Mouse (Mus musculus): ENCODE data around the gene Slmap. TPM values are rescaled to one million over a fixed set of nuclear protein-coding genes. Genes with fewer than 3 reads are reported as not detected.

Slmap gene
- polyA plus RNA-seq, 1 experiment from 2014 or later = 28.9 TPM

- H3K9ac ChIP-seq (ENCODE audit: low read depth, low read length) = no peak overlapping the region
- WGBS = 74% methylated on average over 4 of the region's 4 CpGs
- ATAC-seq (ENCODE audit: low read depth) (no peak), DNase-seq (ENCODE audit: low spot score) (peak; percentile 8)
- H3K4me1 ChIP-seq (ENCODE audit: control insufficient read depth, insufficient read depth, low read length) = no peaks in the 10 kb centered on the region
- no peak overlapping the region for H3K27ac ChIP-seq (replicated peaks; ENCODE audit: low read depth, low read length)
- H3K27me3 ChIP-seq (replicated peaks; ENCODE audit: control insufficient read depth, insufficient read depth, low read length) = no peaks in the 10 kb centered on the region
- no peak overlapping the region for H3K4me2 ChIP-seq (ENCODE audit: low read depth, low read length)
- H3K36me3 ChIP-seq (ENCODE audit: control insufficient read depth, insufficient read depth, low read length) = no peaks in the 10 kb centered on the region
- H3K9me3 ChIP-seq (ENCODE audit: control insufficient read depth, low read length) = no peaks in the 10 kb centered on the region
- no peak overlapping the region for H3K4me3 ChIP-seq (ENCODE audit: low read depth, low read length)
Observed at GRCm38 (mm10) chr14:26569880-26570279, 35.1 kb upstream of the Slmap start.

DNA sequence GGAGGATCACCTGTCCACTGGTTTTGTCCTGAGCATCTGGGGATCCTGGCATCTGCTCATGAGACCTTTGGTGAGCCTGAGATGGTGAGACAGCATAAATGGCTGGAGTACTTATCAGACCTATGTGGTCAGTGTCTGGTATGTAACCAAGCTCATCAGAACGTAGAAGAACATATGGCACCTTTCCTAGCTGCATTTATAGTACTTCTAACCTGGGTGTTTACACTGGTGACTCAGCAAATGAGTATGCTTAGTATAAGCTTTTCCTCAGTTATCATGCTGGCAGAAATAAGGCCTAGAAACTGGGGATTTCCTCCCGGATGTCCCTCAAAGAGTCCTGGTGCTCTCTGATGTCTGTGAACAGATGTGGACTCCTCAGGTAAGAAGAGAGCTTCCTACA, 27.5 kb upstream of the Slmap start:
- Histone ChIP-seq H3K4me2 (ENCODE audit: low read depth, low read length) (no peak overlapping the region), H3K4me3 (ENCODE audit: low read depth, low read length) (no peak overlapping the region), H3K36me3 (ENCODE audit: control insufficient read depth, insufficient read depth, low read length) (no peaks in the 10 kb centered on the region), H3K27ac (replicated peaks; ENCODE audit: low read depth, low read length) (no peak overlapping the region), H3K27me3 (replicated peaks; ENCODE audit: control insufficient read depth, insufficient read depth, low read length) (no peaks in the 10 kb centered on the region), H3K9me3 (ENCODE audit: control insufficient read depth, low read length) (0 out of 2 replicates have a peak, but pooled peaks cover 10% of the 10 kb centered on the region), H3K4me1 (ENCODE audit: control insufficient read depth, insufficient read depth, low read length) (no peaks in the 10 kb centered on the region), H3K9ac (ENCODE audit: low read depth, low read length) (no peak overlapping the region)
- 85% methylated on average over 2 of the region's 2 CpGs for WGBS
- ATAC-seq (ENCODE audit: low read depth) (no peak), DNase-seq (ENCODE audit: low spot score) (no peak)

DNA sequence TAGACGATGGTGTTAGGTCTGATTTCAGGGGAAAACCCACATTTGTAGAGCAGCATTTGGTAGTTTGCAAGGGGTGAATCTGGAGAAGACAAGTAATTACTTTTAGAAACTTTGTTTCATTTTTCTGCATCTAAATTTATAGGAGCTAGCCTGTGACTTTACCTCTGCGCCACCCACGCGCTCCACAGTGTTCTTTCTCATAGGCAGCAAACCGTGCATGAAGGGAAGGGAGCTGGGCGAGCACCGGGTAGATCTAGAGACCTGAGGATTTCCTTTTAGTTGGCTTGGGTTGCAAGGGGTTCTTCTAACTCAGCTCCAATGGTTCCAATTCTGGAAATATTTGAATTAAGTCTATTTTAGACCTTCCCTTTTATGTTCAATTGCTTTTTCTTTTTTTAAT, 23.8 kb upstream of the Slmap start:
- ATAC-seq (ENCODE audit: low read depth) = no peak
- 89% methylated on average over 7 of the region's 7 CpGs for WGBS
- H3K27ac ChIP-seq (replicated peaks; ENCODE audit: low read depth, low read length) = no peak overlapping the region
- H3K9me3 ChIP-seq (ENCODE audit: control insufficient read depth, low read length) = 0 out of 2 replicates have a peak, but pooled peaks cover 10% of the 10 kb centered on the region
- H3K36me3 ChIP-seq (ENCODE audit: control insufficient read depth, insufficient read depth, low read length) = no peaks in the 10 kb centered on the region
- no peak for DNase-seq (ENCODE audit: low spot score)
- no peaks in the 10 kb centered on the region for H3K27me3 ChIP-seq (replicated peaks; ENCODE audit: control insufficient read depth, insufficient read depth, low read length)
- H3K4me1 ChIP-seq (ENCODE audit: control insufficient read depth, insufficient read depth, low read length) = no peaks in the 10 kb centered on the region
- no peak overlapping the region for H3K4me2 ChIP-seq (ENCODE audit: low read depth, low read length)
- no peak overlapping the region for H3K4me3 ChIP-seq (ENCODE audit: low read depth, low read length)
- H3K9ac ChIP-seq (ENCODE audit: low read depth, low read length) = no peak overlapping the region

DNA sequence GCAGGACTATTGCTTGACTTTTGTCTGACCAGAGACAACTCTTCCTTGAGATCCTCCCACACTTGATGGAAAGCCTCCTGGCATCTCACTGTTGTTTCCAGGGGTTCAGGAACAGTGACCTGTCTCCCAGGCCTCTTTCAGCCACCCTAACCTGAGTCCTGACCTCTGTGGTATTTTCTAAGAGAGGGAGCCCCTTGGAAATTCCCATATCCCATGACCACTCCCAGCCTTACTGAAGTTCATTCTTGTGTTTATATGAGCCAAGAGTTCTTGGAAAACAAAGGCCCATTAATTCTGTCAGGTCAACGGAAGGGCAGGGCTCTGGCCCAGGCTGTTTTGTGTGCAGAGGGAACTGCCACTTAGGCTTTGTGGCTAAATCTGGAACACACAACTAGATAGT, 22.9 kb upstream of the Slmap start:
- Histone ChIP-seq H3K27ac (replicated peaks; ENCODE audit: low read depth, low read length) (no peak overlapping the region), H3K4me1 (ENCODE audit: control insufficient read depth, insufficient read depth, low read length) (no peaks in the 10 kb centered on the region), H3K4me3 (ENCODE audit: low read depth, low read length) (no peak overlapping the region), H3K9ac (ENCODE audit: low read depth, low read length) (no peak overlapping the region), H3K9me3 (ENCODE audit: control insufficient read depth, low read length) (0 out of 2 replicates have a peak, but pooled peaks cover 10% of the 10 kb centered on the region), H3K36me3 (ENCODE audit: control insufficient read depth, insufficient read depth, low read length) (no peaks in the 10 kb centered on the region), H3K4me2 (ENCODE audit: low read depth, low read length) (no peak overlapping the region), H3K27me3 (replicated peaks; ENCODE audit: control insufficient read depth, insufficient read depth, low read length) (no peaks in the 10 kb centered on the region)
- DNase-seq (ENCODE audit: low spot score) = peak; percentile 35
- WGBS = 36% methylated on average over 1 of the region's 1 CpGs
- no peak for ATAC-seq (ENCODE audit: low read depth)

DNA sequence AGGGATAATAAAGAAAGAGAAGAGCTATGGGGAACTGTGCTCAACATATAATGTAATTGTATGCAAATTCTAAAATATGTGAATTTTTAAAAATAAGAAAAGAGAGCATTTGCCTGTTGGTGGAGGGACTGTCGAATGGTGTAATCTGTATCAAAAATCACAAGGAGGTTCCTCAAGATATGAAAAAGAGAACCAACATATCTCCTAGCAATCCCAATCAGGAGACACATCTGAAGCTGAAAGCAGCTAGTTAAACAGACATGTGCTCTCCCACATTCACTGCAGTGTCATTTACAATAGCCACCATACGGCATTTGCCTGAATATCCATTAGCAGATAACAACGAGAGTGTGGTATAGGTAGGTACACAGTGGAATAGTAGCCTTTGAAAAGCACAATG, 18.1 kb upstream of the Slmap start:
- no peak for ATAC-seq (ENCODE audit: low read depth)
- Histone ChIP-seq H3K4me2 (ENCODE audit: low read depth, low read length) (no peak overlapping the region), H3K4me3 (ENCODE audit: low read depth, low read length) (no peak overlapping the region), H3K4me1 (ENCODE audit: control insufficient read depth, insufficient read depth, low read length) (no peaks in the 10 kb centered on the region), H3K9me3 (ENCODE audit: control insufficient read depth, low read length) (no peaks in the 10 kb centered on the region), H3K27ac (replicated peaks; ENCODE audit: low read depth, low read length) (no peak overlapping the region), H3K9ac (ENCODE audit: low read depth, low read length) (no peak overlapping the region), H3K36me3 (ENCODE audit: control insufficient read depth, insufficient read depth, low read length) (no peaks in the 10 kb centered on the region), H3K27me3 (replicated peaks; ENCODE audit: control insufficient read depth, insufficient read depth, low read length) (no peaks in the 10 kb centered on the region)
- 85% methylated on average over 3 of the region's 3 CpGs for WGBS
- no peak for DNase-seq (ENCODE audit: low spot score)

- no peak overlapping the region for H3K9ac ChIP-seq (ENCODE audit: low read depth, low read length)
- 72% methylated on average over 2 of the region's 2 CpGs for WGBS
- no peak overlapping the region for H3K27ac ChIP-seq (replicated peaks; ENCODE audit: low read depth, low read length)
- DNase-seq (ENCODE audit: low spot score) (no peak), ATAC-seq (ENCODE audit: low read depth) (no peak)
- no peaks in the 10 kb centered on the region for H3K27me3 ChIP-seq (replicated peaks; ENCODE audit: control insufficient read depth, insufficient read depth, low read length)
- no peaks in the 10 kb centered on the region for H3K36me3 ChIP-seq (ENCODE audit: control insufficient read depth, insufficient read depth, low read length)
- H3K4me1 ChIP-seq (ENCODE audit: control insufficient read depth, insufficient read depth, low read length) = no peaks in the 10 kb centered on the region
- no peak overlapping the region for H3K4me3 ChIP-seq (ENCODE audit: low read depth, low read length)
- H3K9me3 ChIP-seq (ENCODE audit: control insufficient read depth, low read length) = no peaks in the 10 kb centered on the region
- no peak overlapping the region for H3K4me2 ChIP-seq (ENCODE audit: low read depth, low read length)
Observed at GRCm38 (mm10) chr14:26552441-26552840, 17.7 kb upstream of the Slmap start.

DNA sequence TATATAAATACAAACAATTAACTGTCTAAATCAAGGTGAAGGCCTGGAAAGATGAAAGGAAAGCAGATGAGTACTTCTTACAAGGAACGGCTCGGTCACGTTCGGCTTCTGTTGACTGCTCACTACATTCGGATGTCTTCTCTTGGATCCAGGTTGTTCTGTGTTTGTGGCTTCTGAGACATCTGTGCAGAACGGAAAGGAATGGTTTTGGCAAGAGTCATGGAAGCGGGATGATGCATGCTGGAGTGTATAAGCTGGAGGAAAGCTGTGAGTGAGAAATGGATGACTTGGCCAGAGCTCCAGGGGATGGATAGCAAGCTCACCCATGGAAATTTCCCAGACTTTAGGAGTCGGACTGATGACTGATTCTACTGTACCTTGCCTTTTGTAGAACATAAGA, 16.0 kb upstream of the Slmap start:
- H3K4me1 ChIP-seq (ENCODE audit: control insufficient read depth, insufficient read depth, low read length) = no peaks in the 10 kb centered on the region
- DNase-seq (ENCODE audit: low spot score) (no peak), ATAC-seq (ENCODE audit: low read depth) (no peak)
- 86% methylated on average over 8 of the region's 8 CpGs for WGBS
- no peaks in the 10 kb centered on the region for H3K36me3 ChIP-seq (ENCODE audit: control insufficient read depth, insufficient read depth, low read length)
- H3K27me3 ChIP-seq (replicated peaks; ENCODE audit: control insufficient read depth, insufficient read depth, low read length) = no peaks in the 10 kb centered on the region
- H3K4me2 ChIP-seq (ENCODE audit: low read depth, low read length) = no peak overlapping the region
- H3K4me3 ChIP-seq (ENCODE audit: low read depth, low read length) = no peak overlapping the region
- no peaks in the 10 kb centered on the region for H3K9me3 ChIP-seq (ENCODE audit: control insufficient read depth, low read length)
- no peak overlapping the region for H3K27ac ChIP-seq (replicated peaks; ENCODE audit: low read depth, low read length)
- H3K9ac ChIP-seq (ENCODE audit: low read depth, low read length) = no peak overlapping the region

GRCm38 (mm10) chr14:26547516-26548488, 13.1 kb upstream of the Slmap start:
- 80% methylated on average over 10 of the region's 10 CpGs for WGBS
- no peak overlapping the region for H3K4me2 ChIP-seq (ENCODE audit: low read depth, low read length)
- no peak overlapping the region for H3K27ac ChIP-seq (replicated peaks; ENCODE audit: low read depth, low read length)
- H3K27me3 ChIP-seq (replicated peaks; ENCODE audit: control insufficient read depth, insufficient read depth, low read length) = no peaks in the 10 kb centered on the region
- no peak overlapping the region for H3K9ac ChIP-seq (ENCODE audit: low read depth, low read length)
- no peaks in the 10 kb centered on the region for H3K4me1 ChIP-seq (ENCODE audit: control insufficient read depth, insufficient read depth, low read length)
- H3K36me3 ChIP-seq (ENCODE audit: control insufficient read depth, insufficient read depth, low read length) = no peaks in the 10 kb centered on the region
- no peak overlapping the region for H3K4me3 ChIP-seq (ENCODE audit: low read depth, low read length)
- no peaks in the 10 kb centered on the region for H3K9me3 ChIP-seq (ENCODE audit: control insufficient read depth, low read length)
- ATAC-seq (ENCODE audit: low read depth) (no peak), DNase-seq (ENCODE audit: low spot score) (no peak)

GRCm38 (mm10) chr14:26542136-26542535, 7.4 kb upstream of the Slmap start:
- Histone ChIP-seq H3K36me3 (ENCODE audit: control insufficient read depth, insufficient read depth, low read length) (no peaks in the 10 kb centered on the region), H3K4me2 (ENCODE audit: low read depth, low read length) (no peak overlapping the region), H3K27ac (replicated peaks; ENCODE audit: low read depth, low read length) (no peak overlapping the region), H3K9ac (ENCODE audit: low read depth, low read length) (no peak overlapping the region), H3K9me3 (ENCODE audit: control insufficient read depth, low read length) (no peaks in the 10 kb centered on the region), H3K4me1 (ENCODE audit: control insufficient read depth, insufficient read depth, low read length) (no peaks in the 10 kb centered on the region), H3K27me3 (replicated peaks; ENCODE audit: control insufficient read depth, insufficient read depth, low read length) (no peaks in the 10 kb centered on the region), H3K4me3 (ENCODE audit: low read depth, low read length) (no peak overlapping the region)
- WGBS = 84% methylated on average over 1 of the region's 1 CpGs
- ATAC-seq (ENCODE audit: low read depth) (no peak), DNase-seq (ENCODE audit: low spot score) (no peak)
